Mouse (Mus musculus): ENCODE measurements at regions not wholly inside any gene's neighbourhood (a gene's known extent, or its start where the extent isn't known, plus 50 kb on each side); places are given as distances from the start of the nearest gene placed in this dataset.

DNA sequence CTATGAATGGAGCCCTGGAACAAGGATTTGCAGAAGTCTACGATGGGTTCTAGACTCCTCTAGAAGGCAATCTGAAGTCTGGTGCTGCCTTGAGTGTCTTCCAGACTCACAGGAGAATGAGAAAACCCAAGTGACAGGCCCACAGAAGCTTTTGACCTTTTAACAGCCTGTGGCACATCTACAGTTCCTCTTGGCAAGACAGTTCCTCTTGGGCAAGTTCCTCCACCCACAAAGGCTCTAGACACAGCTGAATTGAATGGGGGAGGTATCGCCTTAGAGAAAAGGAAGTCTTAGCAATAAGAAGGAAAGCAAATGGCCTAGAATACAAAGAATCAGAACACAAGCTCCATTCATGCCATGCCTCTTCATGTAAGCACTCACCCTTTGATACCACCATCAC, 1402.3 kb upstream of the Lrrc6 start:
- TF ChIP-seq CTCF (IDR thresholded peaks at IDR 0.05; ENCODE audit: low read depth) (no peak), EP300 (IDR thresholded peaks at IDR 0.05; ENCODE audit: low read depth) (no peak)

Measured in heart, postnatal 0 days (tissue).